Mouse (Mus musculus) G1E-ER4 (cell line): ENCODE data around the gene Galr2. TPM values are rescaled to one million over a fixed set of nuclear protein-coding genes. Genes with fewer than 3 reads are reported as not detected.

Source experiments
- GATA1 ChIP-seq: IDR thresholded peaks from one replicate; pipeline ENCODE4 v1.8.0; 2012; ENCODE audit warnings: low read length, inconsistent platforms
- polyA plus RNA-seq: library from polyadenylated mRNA; stranded (reverse); fragments of >175 nt; gene quantifications from 2 replicates; pipeline ENCODE4 v1.2.3, GENCODE M21; 2012

Galr2 gene
- polyA plus RNA-seq, 1 experiment: not detected

DNA sequence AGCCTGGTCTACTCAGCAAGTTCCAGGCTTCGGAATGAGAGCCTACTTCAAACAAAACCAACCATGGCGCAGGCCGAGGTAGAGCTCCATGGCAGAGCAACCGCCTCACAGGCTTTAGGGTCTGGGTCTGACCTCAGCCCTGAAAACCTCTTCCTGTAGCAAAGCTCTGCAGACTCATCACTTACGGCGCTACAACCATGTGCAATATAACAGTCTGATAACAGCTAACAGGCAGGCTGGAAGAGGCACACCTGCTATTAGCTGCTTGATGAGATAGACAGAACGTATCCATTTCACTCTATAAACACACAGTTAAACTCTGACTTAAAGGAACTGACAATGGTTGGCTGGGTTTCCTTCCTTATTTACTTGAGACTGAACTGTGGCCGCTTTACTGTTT is 21.3 kb upstream of the Galr2 start:
- peak; percentile 22 for TF ChIP-seq GATA1

DNA sequence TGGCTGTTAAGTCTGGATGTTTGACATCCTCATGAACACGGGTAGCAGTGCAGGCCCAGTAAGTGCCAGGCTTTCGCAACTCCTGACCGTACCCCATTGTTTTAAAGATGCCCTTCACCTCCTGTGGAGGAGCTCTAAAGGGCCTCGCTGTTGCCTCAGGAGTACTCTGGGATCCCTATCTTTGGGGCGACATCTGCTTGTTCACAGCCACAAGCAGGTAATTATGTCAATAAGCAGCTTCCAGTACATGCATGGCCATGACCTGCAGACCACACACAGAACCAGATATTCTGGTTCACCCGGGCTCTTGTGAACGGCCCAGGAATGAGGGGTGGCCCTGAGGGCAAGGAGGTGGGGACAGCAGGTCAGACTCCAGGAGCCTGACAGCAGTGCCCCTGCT is 20.5 kb upstream of the Galr2 start:
- TF ChIP-seq GATA1: no peak

DNA sequence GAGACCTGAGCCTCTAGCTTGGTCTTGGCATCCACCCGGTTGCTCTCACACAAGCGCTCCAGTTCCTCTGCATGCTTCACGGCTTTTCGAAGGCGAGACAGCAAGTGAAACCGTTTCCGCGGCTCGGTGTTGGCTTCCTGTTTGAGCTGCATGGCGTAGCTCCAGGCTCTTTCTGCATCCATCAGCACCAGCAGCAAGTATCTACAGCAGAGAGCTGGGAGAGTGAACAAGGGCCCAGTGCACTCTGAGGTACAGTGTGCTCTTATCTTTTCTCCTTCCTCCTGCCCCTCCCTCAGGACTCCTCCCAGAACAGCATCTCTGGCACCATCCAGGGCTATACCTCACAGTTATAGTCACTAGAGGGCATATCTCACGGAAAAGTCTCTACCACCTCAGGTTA is 15.4 kb upstream of the Galr2 start:
- no peak for TF ChIP-seq GATA1

DNA sequence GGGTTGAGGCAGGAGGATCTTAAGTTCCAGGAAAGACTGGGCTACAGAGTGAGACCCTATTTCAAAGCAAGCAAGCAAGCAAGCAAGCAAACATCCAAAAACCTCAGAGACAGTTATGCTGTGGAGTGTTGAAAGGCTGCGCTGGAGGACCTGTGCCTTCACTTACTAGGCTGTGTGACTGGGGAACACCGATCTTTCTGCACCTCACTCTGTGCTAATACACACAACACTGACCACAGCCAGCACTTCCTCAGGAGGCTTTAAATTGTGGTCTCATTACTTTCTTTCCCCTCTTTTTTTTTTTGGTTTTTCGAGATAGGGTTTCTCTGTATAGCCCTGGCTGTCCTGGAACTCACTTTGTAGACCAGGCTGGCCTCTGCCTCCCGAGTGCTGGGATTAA is 14.9 kb upstream of the Galr2 start:
- no peak for TF ChIP-seq GATA1

DNA sequence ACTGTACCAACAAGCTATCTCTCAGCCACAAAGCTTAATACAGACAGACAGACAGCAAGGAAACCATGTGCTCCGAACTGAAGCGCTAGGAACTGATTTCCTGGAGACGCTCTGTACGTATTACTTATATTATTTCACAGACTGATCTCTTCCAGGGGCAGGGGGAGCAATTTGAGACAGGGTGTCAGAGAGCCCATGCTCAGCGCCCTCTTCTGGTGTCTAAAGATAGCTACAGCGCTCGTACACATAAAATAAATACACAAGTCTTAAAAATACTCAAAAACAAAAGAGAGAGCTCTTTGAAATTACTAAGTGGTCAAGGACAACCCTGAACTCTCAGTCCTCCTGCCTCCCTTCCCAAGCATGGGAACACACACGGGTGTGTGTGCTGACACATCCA is 13.1 kb upstream of the Galr2 start:
- no peak for TF ChIP-seq GATA1

DNA sequence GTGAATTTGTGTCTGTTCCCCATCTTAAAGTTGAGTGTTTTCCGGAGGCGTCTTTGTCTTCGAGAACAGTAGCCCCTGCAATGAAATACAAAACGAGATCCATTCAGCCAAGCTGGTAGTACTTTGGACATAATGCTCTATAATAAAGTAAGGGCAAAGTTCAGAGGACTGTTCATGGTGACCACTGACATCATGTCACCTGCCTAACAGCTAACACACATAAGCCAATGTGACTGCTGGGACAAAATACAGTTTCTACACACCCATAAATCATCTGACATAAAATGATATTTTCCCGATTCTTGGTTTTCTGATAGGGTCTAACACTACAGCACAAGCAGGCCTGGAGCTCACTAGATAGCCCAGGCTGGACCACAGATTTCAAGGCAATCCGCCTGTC is 12.4 kb upstream of the Galr2 start:
- TF ChIP-seq GATA1: no peak

DNA sequence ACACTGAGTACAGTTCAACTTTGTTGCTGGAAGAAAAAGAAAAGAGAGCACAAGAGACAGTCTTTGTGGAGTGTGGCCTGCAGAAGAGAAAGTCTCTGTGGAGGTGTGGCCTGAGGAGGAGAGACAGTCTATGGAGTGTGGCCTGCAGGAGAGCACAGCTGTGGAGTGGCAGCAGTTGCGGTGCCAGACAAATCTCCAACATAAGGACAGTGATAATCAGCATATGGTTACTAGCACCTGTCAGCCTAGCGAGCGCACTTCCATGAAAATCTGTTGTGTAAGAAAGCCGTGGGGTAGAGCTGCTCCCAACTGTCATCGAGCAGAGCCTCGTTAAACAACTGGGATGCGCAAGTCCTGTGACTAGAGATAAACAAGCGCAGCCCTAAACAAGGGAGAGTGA is 11.2 kb upstream of the Galr2 start:
- no peak for TF ChIP-seq GATA1

DNA sequence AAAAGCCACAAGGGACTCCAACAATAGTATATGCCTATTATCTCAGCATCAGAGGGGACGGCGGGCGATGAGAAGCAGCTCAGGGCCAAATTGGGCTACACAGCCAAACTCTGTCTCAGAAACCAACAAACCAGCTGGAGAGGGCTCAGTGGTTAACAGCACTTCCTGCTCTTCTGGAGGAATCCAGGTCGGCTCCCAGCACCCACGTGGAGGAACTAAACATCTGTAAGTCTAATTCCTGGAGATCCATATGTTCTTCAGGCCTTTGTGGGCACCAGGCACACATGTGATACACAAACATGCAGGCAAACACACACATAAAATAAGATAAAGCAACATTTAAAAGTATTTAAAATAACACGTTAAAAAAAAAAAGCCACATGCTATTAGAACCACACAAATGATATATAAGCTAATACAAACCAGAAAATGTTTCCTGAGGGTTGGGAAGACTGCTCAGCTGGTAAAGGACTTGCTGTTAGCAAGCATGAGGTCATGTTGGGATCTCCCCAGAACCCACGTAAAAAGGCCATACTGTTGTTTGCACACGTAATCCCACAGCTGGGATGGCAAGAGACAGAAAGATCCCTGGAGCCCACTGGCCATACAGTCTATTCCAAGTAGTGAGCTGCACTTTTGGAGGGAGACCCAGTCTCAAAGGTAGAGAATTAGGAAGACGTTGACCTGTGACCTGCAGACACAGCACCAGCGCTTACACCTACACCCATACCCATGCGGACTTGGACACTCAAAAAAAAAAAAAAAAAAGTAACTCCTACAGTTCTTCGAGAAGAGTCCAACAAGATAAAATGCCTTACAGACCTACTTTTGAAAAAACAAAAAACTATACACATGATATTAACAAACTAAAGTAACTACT is 7.9 kb upstream of the Galr2 start:
- TF ChIP-seq GATA1: no peak

DNA sequence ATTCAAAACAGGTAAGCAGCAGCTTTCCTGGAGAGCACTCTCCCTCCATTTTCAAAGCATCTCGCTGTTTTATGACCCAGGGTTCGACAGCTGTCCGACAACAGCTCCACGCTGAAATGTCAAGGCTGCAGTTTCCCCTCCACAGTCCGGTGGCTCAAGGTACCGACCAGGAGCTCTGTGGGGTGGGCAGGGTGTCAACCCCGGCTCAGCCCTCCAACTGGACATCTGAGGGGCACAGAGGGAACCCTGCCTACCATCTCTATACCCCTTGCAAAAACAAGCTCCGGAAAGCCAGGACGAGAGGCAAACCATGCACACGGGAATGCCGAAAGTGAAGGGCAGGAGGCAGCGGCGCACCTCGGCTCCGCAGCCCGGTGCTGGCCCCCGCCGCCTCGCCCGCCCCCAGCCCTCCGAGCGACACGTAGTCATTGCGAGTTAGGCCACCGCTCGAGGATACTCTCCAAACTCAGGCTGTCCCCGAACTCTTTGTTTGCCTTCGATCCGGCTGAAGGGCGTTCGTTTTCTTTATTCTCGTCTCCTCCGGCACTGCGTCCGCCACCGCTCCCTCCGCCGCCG is 7.2 kb upstream of the Galr2 start:
- TF ChIP-seq GATA1: no peak

DNA sequence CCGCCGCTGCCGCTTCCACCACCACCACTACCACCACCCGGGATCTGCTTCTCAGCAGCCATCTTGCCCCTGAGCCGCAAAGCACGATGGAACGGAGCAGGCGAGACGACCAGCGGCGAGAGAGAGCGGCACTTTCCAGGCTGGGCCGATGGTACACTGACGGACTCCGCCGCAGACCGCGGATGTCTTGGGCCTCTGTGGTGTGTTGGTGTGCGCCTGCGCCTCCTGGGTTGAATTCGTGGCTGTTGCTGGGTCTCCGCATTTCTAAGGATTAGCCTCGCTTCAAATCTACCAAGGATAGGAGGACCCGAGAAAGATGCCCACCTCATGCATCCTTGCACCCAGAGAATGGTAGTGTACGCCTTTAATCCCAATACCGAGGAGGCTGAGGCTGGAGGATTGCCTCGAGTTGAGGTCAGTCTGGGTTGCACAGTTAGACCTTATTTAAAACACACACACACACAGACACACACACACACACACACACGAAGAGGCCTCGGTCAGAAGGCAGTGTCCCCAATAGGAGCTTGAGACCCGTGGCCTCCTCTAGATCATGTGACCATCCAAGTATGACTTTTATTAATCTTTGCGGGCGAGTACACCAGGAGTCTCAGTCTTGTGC is 6.6 kb upstream of the Galr2 start, which contains the start of gene Srp68:
Gene Srp68 (minus strand): TSS at position 173 of the 622 bp plus-strand sequence.
- TF ChIP-seq GATA1: no peak

DNA sequence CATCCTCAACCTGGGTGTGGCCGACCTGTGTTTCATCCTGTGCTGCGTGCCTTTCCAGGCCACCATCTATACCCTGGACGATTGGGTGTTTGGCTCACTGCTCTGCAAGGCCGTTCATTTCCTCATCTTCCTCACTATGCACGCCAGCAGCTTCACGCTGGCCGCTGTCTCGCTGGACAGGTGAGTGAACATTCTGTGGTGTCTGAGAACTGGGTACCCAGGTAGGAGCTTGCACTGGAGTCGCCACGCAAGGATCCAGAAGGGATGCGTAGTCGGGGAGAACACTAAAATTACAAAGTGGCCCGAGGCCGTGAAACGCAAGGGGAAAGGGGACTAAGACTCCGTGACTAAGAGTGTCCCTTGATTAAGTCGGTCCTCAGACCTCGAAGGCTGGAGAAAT is 932 bp downstream of the Galr2 start:
- TF ChIP-seq GATA1: no peak

DNA sequence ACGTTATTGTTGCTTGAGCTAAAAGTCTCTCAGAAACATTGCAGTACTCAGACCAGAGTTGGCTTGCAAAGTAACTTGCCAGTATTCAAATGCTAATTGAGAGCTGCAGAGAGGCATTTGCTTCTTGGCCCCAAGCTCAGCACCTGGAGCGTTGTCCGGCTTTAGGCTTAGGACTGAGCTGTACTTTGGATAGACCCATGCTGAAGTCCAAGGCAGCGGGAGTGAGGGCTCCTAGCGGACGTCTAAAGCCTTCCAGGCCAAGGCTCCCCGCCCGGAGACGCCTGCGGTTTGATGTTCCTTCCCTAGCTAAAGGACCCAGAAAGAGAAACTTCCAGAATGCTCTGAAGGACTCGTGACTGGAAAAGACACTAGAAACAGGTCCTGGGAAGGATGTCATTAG is 1.4 kb downstream of the Galr2 start:
- TF ChIP-seq GATA1: no peak

DNA sequence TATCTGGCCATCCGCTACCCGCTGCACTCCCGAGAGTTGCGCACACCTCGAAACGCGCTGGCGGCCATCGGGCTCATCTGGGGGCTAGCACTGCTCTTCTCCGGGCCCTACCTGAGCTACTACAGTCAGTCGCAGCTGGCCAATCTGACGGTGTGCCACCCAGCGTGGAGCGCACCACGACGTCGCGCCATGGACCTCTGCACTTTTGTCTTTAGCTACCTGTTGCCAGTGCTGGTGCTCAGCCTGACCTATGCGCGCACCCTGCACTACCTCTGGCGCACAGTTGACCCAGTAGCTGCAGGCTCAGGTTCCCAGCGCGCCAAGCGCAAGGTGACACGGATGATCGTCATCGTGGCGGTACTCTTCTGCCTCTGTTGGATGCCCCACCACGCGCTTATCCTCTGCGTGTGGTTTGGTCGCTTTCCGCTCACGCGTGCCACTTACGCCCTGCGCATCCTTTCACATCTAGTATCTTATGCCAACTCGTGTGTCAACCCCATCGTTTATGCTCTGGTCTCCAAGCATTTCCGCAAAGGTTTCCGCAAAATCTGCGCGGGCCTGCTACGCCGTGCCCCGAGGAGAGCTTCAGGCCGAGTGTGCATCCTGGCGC is 2.3 kb downstream of the Galr2 start:
- no peak for TF ChIP-seq GATA1

DNA sequence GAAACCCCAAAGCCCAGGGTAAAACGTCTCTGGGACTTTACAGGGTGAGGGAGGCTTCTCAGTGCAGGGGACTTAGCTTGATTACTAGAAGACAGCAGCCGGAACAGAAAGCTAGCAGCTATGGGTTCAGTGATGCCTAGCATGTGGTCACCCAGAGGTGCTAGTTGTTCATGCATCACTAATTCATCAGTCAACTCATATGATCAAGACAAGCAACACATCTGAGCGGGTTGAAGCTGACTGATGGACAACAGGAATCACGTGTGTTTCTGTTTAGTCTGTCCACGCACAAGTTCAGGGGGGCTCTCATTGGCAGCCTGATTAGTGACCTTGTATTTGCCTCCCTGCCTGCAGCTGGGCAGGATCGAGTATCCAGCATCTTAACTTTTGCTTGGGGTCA is 3.2 kb downstream of the Galr2 start:
- TF ChIP-seq GATA1: no peak

DNA sequence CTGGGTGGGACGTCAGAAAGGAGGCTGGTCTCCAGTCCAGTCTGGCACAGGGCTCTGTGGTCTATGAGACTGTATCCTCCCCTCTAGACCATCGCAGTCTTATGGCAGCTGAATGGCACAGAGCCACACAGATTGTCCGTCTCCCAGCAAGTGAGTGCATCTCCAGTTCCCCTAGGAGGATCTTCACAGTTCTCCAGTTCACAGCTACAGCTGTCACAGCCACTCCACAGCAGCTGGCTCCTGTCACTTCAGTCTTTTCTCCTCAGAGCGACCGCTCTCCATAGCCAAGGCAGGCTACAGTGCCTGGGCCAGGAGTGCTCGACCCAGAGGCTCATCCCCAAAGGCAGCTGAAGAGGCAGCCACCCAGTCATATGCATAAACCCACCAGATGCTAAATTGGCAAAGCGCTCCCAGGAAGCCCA is 5.0 kb downstream of the Galr2 start:
- TF ChIP-seq GATA1: no peak

DNA sequence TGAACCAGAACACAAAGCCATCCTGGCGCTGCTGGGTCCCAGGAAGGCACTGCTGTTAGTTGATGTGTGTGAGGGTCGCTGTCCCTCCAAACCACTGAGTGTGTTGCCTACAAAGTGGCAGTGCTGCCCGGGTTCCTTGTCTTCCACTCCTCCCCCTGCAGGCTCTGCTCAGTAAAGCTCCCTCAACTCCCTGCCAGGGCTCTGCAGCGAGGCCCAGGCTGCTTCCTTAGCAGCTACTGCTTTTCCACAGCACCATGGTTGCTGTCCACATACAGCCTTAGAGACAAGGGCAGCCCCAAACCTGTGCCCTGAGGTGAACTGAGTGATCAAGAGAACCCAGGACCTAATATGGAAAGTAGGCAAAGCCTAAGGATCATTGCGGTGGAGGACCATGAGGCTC is 6.6 kb downstream of the Galr2 start:
- no peak for TF ChIP-seq GATA1
